Mouse (Mus musculus): ENCODE data around the gene Commd7.

GRCm38 (mm10) chr2:153660616-153661015 is 28.0 kb upstream of the Commd7 start:
- TF ChIP-seq CTCF (IDR thresholded peaks at IDR 0.05; ENCODE audit: low read depth), result no peak
- TF ChIP-seq EP300 (optimal IDR thresholded peaks at IDR 0.05), result no peak
